Mouse (Mus musculus) MEL (cell line): Measurements from ENCODE around the gene Rtn4rl1.

Experiments
- CHD2 ChIP-seq: IDR thresholded peaks from 2 replicates; pipeline ENCODE4 v1.6.1; 2011; ENCODE audit warnings: low read length, improper control_type of control experiment
- CTCF ChIP-seq, 3 experiments: IDR thresholded peaks in 2 of 3; conservative IDR thresholded peaks in 1 of 3; 2 replicates each; pipeline ENCODE4 v1.5.1; 2011 to 2012; ENCODE audit warnings: low read length in 3 of 3, low read depth in 2 of 3, mild to moderate bottlenecking in 2 of 3, improper control_type of control experiment in 1 of 3, inconsistent platforms in 1 of 3, mixed read lengths in 1 of 3, moderate library complexity in 1 of 3; ENCODE audit not compliant: control insufficient read depth in 1 of 3, insufficient read depth in 1 of 3, poor library complexity in 1 of 3, severe bottlenecking in 1 of 3
- EP300 ChIP-seq, 2 experiments: IDR thresholded peaks; 2 replicates each; pipeline ENCODE4 v1.6.1; 2011; ENCODE audit warnings: improper control_type of control experiment in 2 of 2, low read length in 2 of 2, low read depth in 1 of 2, mild to moderate bottlenecking in 1 of 2
- GABPA ChIP-seq: IDR thresholded peaks from 2 replicates; pipeline ENCODE4 v1.6.1; 2012; ENCODE audit warnings: low read depth, mild to moderate bottlenecking, inconsistent platforms, low read length, improper control_type of control experiment, moderate library complexity
- GATA1 ChIP-seq: IDR thresholded peaks from 2 replicates; pipeline ENCODE4 v1.6.1; 2011; ENCODE audit warnings: low read depth, low read length, improper control_type of control experiment
- KAT2A ChIP-seq: conservative IDR thresholded peaks from 2 replicates; pipeline ENCODE4 v1.6.1; 2012; ENCODE audit warnings: low read depth, low read length, improper control_type of control experiment, inconsistent platforms
- MYC ChIP-seq: IDR thresholded peaks from 2 replicates; pipeline ENCODE4 v1.6.1; 2011; ENCODE audit warnings: low read depth, mild to moderate bottlenecking, low read length, improper control_type of control experiment, moderate library complexity
- POLR2A ChIP-seq, 2 experiments: IDR thresholded peaks; 2 replicates each; pipeline ENCODE4 v1.6.1; 2011 to 2012; ENCODE audit warnings: low read length in 2 of 2, mild to moderate bottlenecking in 2 of 2, control low read depth in 1 of 2, improper control_type of control experiment in 1 of 2, low read depth in 1 of 2, moderate library complexity in 1 of 2; ENCODE audit not compliant: control insufficient read depth in 1 of 2, insufficient read depth in 1 of 2, poor library complexity in 1 of 2
- POLR2AphosphoS2 ChIP-seq: IDR thresholded peaks from 2 replicates; pipeline ENCODE4 v1.6.1; 2011; ENCODE audit warnings: low read length, improper control_type of control experiment
- RCOR1 ChIP-seq: IDR thresholded peaks from 2 replicates; pipeline ENCODE4 v1.6.1; 2012; ENCODE audit warnings: low read depth, mild to moderate bottlenecking, inconsistent platforms, low read length, improper control_type of control experiment
- SMC3 ChIP-seq: IDR thresholded peaks from 2 replicates; pipeline ENCODE4 v1.6.1; 2011; ENCODE audit warnings: low read depth, low read length, improper control_type of control experiment
- ZNF384 ChIP-seq: IDR thresholded peaks from 2 replicates; pipeline ENCODE4 v1.6.1; 2012; ENCODE audit warnings: low read depth, mild to moderate bottlenecking, inconsistent platforms, low read length, improper control_type of control experiment

DNA sequence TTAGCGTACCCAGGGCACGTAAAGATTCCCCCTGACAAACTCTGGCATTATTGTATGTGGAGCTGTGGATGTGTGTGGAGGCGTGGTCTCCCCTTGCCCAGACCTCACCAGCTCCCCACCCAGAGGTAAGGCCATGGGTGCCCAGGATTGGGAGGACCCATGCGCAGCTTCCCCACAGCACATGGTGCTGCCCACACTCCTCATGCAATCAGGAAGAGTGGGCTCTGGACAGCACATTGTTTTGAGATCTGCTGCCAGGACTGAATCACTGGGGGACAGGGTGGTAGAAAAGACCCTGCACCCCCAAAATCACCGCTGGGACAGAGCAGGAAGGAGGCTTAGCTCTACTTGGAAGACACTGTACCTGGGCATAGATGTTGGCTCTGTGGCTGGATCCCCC, 9.0 kb upstream of the Rtn4rl1 start:
- TF ChIP-seq CHD2 = no peak
- no peak for TF ChIP-seq CTCF (IDR thresholded peaks at IDR 0.05 in 2 of 3, conservative IDR thresholded peaks at IDR 0.05 in 1 of 3; ENCODE audit: control insufficient read depth in 1 of 3, insufficient read depth in 1 of 3, low read depth in 2 of 3, low read length in 3 of 3, poor library complexity in 1 of 3, severe bottlenecking in 1 of 3)
- TF ChIP-seq SMC3 = no peak
- no peak for TF ChIP-seq ZNF384
- TF ChIP-seq GABPA = no peak
- TF ChIP-seq EP300 (IDR thresholded peaks at IDR 0.05; ENCODE audit: low read depth in 1 of 2, low read length in 2 of 2) = no peak
- TF ChIP-seq RCOR1 = no peak
- no peak for TF ChIP-seq GATA1
- no peak for TF ChIP-seq POLR2A (IDR thresholded peaks at IDR 0.05; ENCODE audit: control insufficient read depth in 1 of 2, insufficient read depth in 1 of 2, low read depth in 1 of 2, low read length in 2 of 2, poor library complexity in 1 of 2)
- no peak for TF ChIP-seq KAT2A
- TF ChIP-seq MYC = no peak
- TF ChIP-seq POLR2AphosphoS2 = no peak
